Mouse (Mus musculus) liver, embryonic 14.5 days (tissue): Measurements from ENCODE around the gene 2310061I04Rik. TPM values are rescaled to one million over a fixed set of nuclear protein-coding genes. Genes with fewer than 3 reads are reported as not detected.

Source experiments
- ATAC-seq: fragments of 200-750 bp; cut with Nextera tagmentation; 2 replicates; pipeline ENCODE4 v1.8.0; 2017; ENCODE audit warnings: moderate number of reproducible peaks, mild to moderate bottlenecking, moderate library complexity; ENCODE audit not compliant: insufficient read depth
- DNase-seq, 3 experiments: peaks; one replicate each; pipeline ENCODE4 v3.0.0-alpha.2; 2012 to 2013; ENCODE audit warnings: low read depth in 3 of 3, low spot score in 3 of 3
- H3K27ac ChIP-seq: fragments of 300-500 bp; sonication (generic); 2 replicates; pipeline ENCODE4 v1.5.1; 2014; ENCODE audit warnings: moderate library complexity, mild to moderate bottlenecking, control low read depth, inconsistent platforms
- H3K27me3 ChIP-seq: fragments of 300-500 bp; sonication (generic); 2 replicates; pipeline ENCODE4 v1.6.1; 2014; ENCODE audit warnings: mild to moderate bottlenecking, low read length, moderate library complexity; ENCODE audit not compliant: control insufficient read depth, insufficient read depth
- H3K36me3 ChIP-seq: fragments of 300-500 bp; sonication (generic); replicated peaks from 2 replicates; pipeline ENCODE4 v1.6.1; 2014; ENCODE audit warnings: low read depth; ENCODE audit not compliant: control insufficient read depth, insufficient read depth
- H3K4me1 ChIP-seq, 2 experiments: fragments of 200-500 bp in 1 of 2; fragments of 300-500 bp in 1 of 2; sonication (generic) in 1 of 2; replicated peaks; 2 replicates each; pipeline ENCODE4 v1.6.1; 2012 to 2014; ENCODE audit warnings: antibody characterized with exemption in 1 of 2, inconsistent platforms in 1 of 2, low read length in 1 of 2; ENCODE audit not compliant: control insufficient read depth in 2 of 2, insufficient read depth in 2 of 2
- H3K4me2 ChIP-seq: fragments of 300-500 bp; sonication (generic); 2 replicates; pipeline ENCODE4 v1.6.1; 2014; ENCODE audit warnings: low read depth, mild to moderate bottlenecking, control low read depth, moderate library complexity
- H3K4me3 ChIP-seq, 2 experiments: fragments of 200-500 bp in 1 of 2; fragments of 300-500 bp in 1 of 2; sonication (generic) in 1 of 2; 2 replicates each; pipeline ENCODE4 v1.5.1; 2012 to 2014; ENCODE audit warnings: low read depth in 2 of 2, low read length in 2 of 2, mild to moderate bottlenecking in 2 of 2, control low read depth in 1 of 2, inconsistent platforms in 1 of 2, moderate library complexity in 1 of 2; ENCODE audit not compliant: insufficient read depth in 1 of 2
- H3K9ac ChIP-seq: fragments of 300-500 bp; sonication (generic); replicated peaks from 2 replicates; pipeline ENCODE4 v1.6.1; 2014; ENCODE audit warnings: mild to moderate bottlenecking, control low read depth, moderate library complexity
- H3K9me3 ChIP-seq: fragments of 300-500 bp; sonication (generic); 2 replicates; pipeline ENCODE4 v1.6.1; 2016; ENCODE audit warnings: low read length, mixed read lengths; ENCODE audit not compliant: control insufficient read depth
- CTCF ChIP-seq: IDR thresholded peaks from 2 replicates; pipeline ENCODE4 v1.5.1; 2016; ENCODE audit warnings: antibody characterized with exemption, low read depth, control low read depth
- EP300 ChIP-seq: IDR thresholded peaks from 2 replicates; pipeline ENCODE4 v1.6.1; 2016; ENCODE audit warnings: antibody characterized with exemption, low read depth
- WGBS: fragments of 180-500 bp; shearing (Covaris S2); extraction: QIAGEN DNeasy Blood & Tissue Kit; methylation state at CpG from one replicate; pipeline ENCODE4 v1.1.7; 2014; ENCODE audit not compliant: insufficient replicate concordance; 5-methylcytosine and 5-hydroxymethylcytosine counted together
- polyA plus RNA-seq, 2 experiments: library from polyadenylated mRNA; depleted of rRNA in 1 of 2; stranded (reverse) in 1 of 2; unstranded in 1 of 2; fragments of >200 nt; fragmentation: Nextera tagmentation in 1 of 2; extraction: Ambion mirVana in 1 of 2; gene quantifications; 2 replicates each; pipeline versions ENCODE4 v1.2.1 to v1.2.3; 2012 to 2014

The 2310061I04Rik gene
- polyA plus RNA-seq, 2 experiments = 10.6 to 14.4 TPM

GRCm38 (mm10) chr17:35932608-35933007 is 35.4 kb upstream of the 2310061I04Rik start:
- WGBS = 78% methylated on average over 4 of the region's 4 CpGs

DNA sequence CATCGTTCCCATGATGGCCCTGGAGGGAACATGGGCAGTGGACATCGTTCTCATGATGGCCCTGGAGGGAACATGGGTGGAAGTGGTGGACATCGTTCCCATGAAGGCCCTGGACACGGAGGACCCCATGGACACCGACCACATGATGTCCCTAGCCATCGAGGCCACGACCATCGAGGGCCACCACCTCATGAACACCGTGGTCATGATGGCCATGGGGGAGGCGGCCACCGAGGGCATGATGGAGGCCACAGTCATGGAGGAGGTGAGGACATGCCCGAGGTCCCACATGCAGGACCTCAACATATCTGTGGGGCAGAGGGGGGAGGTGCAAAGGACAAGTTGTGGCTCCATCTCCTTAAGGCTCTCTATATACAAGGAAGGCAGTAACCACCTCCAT is 33.4 kb upstream of the 2310061I04Rik start:
- Histone ChIP-seq H3K4me2 (no peak overlapping the region), H3K4me1 (peaks cover 13 to 21% of the 10 kb centered on the region in 2 experiments), H3K9ac (no peak overlapping the region), H3K4me3 (no peak overlapping the region), H3K9me3 (no peaks in the 10 kb centered on the region), H3K27ac (no peak overlapping the region), H3K36me3 (peaks cover 56% of the 10 kb centered on the region), H3K27me3 (no peaks in the 10 kb centered on the region)
- ATAC-seq (no peak), DNase-seq (no peak)
- no peak for TF ChIP-seq CTCF
- no peak for TF ChIP-seq EP300
- 92% methylated on average over 12 of the region's 12 CpGs for WGBS

More at GRCm38 (mm10) chr17:35932608-35933007, 35.4 kb upstream of the 2310061I04Rik start:
- DNase-seq (no peak), ATAC-seq (no peak)
- H3K4me1 ChIP-seq = peaks cover 4 to 7% of the 10 kb centered on the region in 2 experiments; a peak in 3 of 4 replicates
- H3K9me3 ChIP-seq = no peaks in the 10 kb centered on the region
- peaks cover 40% of the 10 kb centered on the region for H3K36me3 ChIP-seq
- TF ChIP-seq CTCF (no peak), EP300 (no peak)
- no peak overlapping the region for H3K27ac ChIP-seq
- no peak overlapping the region for H3K9ac ChIP-seq
- H3K4me2 ChIP-seq = no peak overlapping the region
- no peak overlapping the region for H3K4me3 ChIP-seq
- no peaks in the 10 kb centered on the region for H3K27me3 ChIP-seq

DNA sequence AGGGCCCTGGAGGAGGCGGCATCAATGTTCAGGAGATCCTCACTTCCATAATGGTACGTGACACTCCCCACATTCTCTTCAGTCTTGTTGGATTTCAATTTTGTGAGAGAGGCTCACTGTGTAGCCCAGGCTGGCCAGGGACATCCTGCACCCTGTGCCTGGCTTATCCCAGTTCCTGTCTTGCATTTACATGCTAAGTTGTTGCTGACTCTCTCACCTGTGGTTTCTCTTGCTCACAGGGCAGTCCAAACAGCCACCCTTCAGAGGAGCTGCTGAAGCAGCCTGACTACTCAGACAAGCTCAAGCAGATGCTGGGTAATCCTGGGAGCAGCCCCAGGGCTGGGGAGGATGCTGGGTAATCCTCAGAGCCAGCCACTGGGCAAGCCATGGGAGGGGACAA is 32.3 kb upstream of the 2310061I04Rik start:
- H3K27ac ChIP-seq = no peak overlapping the region
- no peak for ATAC-seq
- peaks cover 67% of the 10 kb centered on the region for H3K36me3 ChIP-seq
- H3K4me2 ChIP-seq = no peak overlapping the region
- no peaks in the 10 kb centered on the region for H3K9me3 ChIP-seq
- DNase-seq = no peak
- 93% methylated on average over 2 of the region's 2 CpGs for WGBS
- no peak overlapping the region for H3K9ac ChIP-seq
- H3K4me1 ChIP-seq = peaks cover 17 to 27% of the 10 kb centered on the region in 2 experiments
- TF ChIP-seq EP300 = no peak
- no peaks in the 10 kb centered on the region for H3K27me3 ChIP-seq
- no peak overlapping the region for H3K4me3 ChIP-seq

DNA sequence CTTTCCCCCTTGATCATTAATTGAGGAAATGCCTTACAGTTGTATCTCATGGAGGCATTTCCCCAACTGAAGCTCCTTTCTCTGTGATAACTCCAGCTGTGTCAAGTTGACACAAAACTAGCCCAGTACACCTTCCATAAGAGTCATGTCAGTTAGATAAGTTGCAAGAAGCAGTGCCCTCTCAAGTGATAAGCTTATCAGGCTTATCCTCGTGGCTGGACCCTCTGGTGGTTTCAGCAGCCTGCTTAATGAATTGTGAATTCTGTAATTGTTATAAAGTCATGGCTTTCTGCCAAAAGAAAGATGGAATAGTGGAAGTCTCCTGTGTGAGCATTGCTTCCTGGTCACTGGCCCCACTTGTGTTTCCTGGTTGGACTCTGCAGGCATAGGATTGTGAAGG is 30.2 kb upstream of the 2310061I04Rik start:
- DNase-seq = peak; percentile 37 to 55 (median 39)
- Histone ChIP-seq H3K4me3 (no peak overlapping the region), H3K4me1 (peaks cover 17 to 27% of the 10 kb centered on the region in 2 experiments), H3K9me3 (no peaks in the 10 kb centered on the region), H3K4me2 (peak overlapping the region; percentile 36), H3K36me3 (peaks cover 85% of the 10 kb centered on the region), H3K9ac (peak overlapping the region; percentile 23; the same call in 1 of the 2 replicates), H3K27ac (peak overlapping the region; percentile 58), H3K27me3 (no peaks in the 10 kb centered on the region)
- peak; percentile 95 for TF ChIP-seq EP300
- no peak for TF ChIP-seq CTCF
- ATAC-seq = peak; percentile 82
- WGBS = 8% methylated on average over 1 of the region's 1 CpGs

- no peak for DNase-seq
- H3K27ac ChIP-seq = no peak overlapping the region
- WGBS = 84% methylated on average over 4 of the region's 4 CpGs
Measured at GRCm38 (mm10) chr17:35923281-35923680, 26.1 kb upstream of the 2310061I04Rik start.

More at GRCm38 (mm10) chr17:35923281-35923680, 26.1 kb upstream of the 2310061I04Rik start:
- Histone ChIP-seq H3K27me3 (no peaks in the 10 kb centered on the region), H3K9ac (no peak overlapping the region), H3K9me3 (no peaks in the 10 kb centered on the region), H3K4me1 (peaks cover 38 to 51% of the 10 kb centered on the region in 2 experiments), H3K36me3 (peaks cover 56% of the 10 kb centered on the region), H3K4me2 (no peak overlapping the region), H3K4me3 (no peak overlapping the region)
- TF ChIP-seq EP300 (no peak), CTCF (no peak)
- ATAC-seq = no peak
